Mouse (Mus musculus): ENCODE data around the gene D8Ertd738e.

D8Ertd738e gene

GRCm38 (mm10) chr8:84236410-84236997 is 13.0 kb downstream of the D8Ertd738e start:
- peak; percentile 18 for DNase-seq (ENCODE audit: low spot score)

GRCm38 (mm10) chr8:84235746-84236409 is 13.6 kb downstream of the D8Ertd738e start:
- no peak for DNase-seq (ENCODE audit: low spot score)

- no peak for DNase-seq (ENCODE audit: low spot score)
Observed at GRCm38 (mm10) chr8:84233055-84233454, 16.5 kb downstream of the D8Ertd738e start.

- DNase-seq (ENCODE audit: low spot score): no peak
Observed at GRCm38 (mm10) chr8:84230735-84231134, 18.8 kb downstream of the D8Ertd738e start.

GRCm38 (mm10) chr8:84223322-84224029 is 26.0 kb downstream of the D8Ertd738e start:
- DNase-seq (ENCODE audit: low spot score): no peak

- DNase-seq (ENCODE audit: low spot score): no peak
Observed at GRCm38 (mm10) chr8:84222566-84223165, 26.9 kb downstream of the D8Ertd738e start.

GRCm38 (mm10) chr8:84220105-84220504 is 29.4 kb downstream of the D8Ertd738e start:
- no peak for DNase-seq (ENCODE audit: low spot score)

GRCm38 (mm10) chr8:84218143-84218542 is 31.4 kb downstream of the D8Ertd738e start:
- DNase-seq (ENCODE audit: low spot score): no peak

GRCm38 (mm10) chr8:84217206-84217605 is 32.3 kb downstream of the D8Ertd738e start:
- no peak for DNase-seq (ENCODE audit: low spot score)

- DNase-seq (ENCODE audit: low spot score): no peak
Observed at GRCm38 (mm10) chr8:84213277-84213676, 36.2 kb downstream of the D8Ertd738e start.

- no peak for DNase-seq (ENCODE audit: low spot score)
Observed at GRCm38 (mm10) chr8:84211881-84212563, 37.5 kb downstream of the D8Ertd738e start.

- no peak for DNase-seq (ENCODE audit: low spot score)
Observed at GRCm38 (mm10) chr8:84211202-84211601, 38.3 kb downstream of the D8Ertd738e start.

GRCm38 (mm10) chr8:84210167-84210791 is 39.2 kb downstream of the D8Ertd738e start:
- peak; percentile 71 for DNase-seq (ENCODE audit: low spot score)

- no peak for DNase-seq (ENCODE audit: low spot score)
Observed at GRCm38 (mm10) chr8:84208381-84209380, 40.8 kb downstream of the D8Ertd738e start.

GRCm38 (mm10) chr8:84207811-84208210 is 41.7 kb downstream of the D8Ertd738e start:
- no peak for DNase-seq (ENCODE audit: low spot score)

- DNase-seq (ENCODE audit: low spot score): no peak
Observed at GRCm38 (mm10) chr8:84206666-84207065, 42.9 kb downstream of the D8Ertd738e start.

- no peak for DNase-seq (ENCODE audit: low spot score)
Observed at GRCm38 (mm10) chr8:84205073-84205472, 44.4 kb downstream of the D8Ertd738e start.

GRCm38 (mm10) chr8:84203975-84204772 is 45.3 kb downstream of the D8Ertd738e start:
- no peak for DNase-seq (ENCODE audit: low spot score)
